Mouse (Mus musculus) liver, embryonic 14.5 days (tissue): ENCODE measurements around the gene Igflr1.

ENCODE experiments used
- CTCF ChIP-seq: IDR thresholded peaks from 2 replicates; pipeline ENCODE4 v1.5.1; 2016; ENCODE audit warnings: antibody characterized with exemption, low read depth, control low read depth
- EP300 ChIP-seq: IDR thresholded peaks from 2 replicates; pipeline ENCODE4 v1.6.1; 2016; ENCODE audit warnings: antibody characterized with exemption, low read depth

- TF ChIP-seq CTCF (no peak), EP300 (no peak)
Observed at GRCm38 (mm10) chr7:30564970-30565571, at the start of gene Igflr1.
